ENCODE assay signal across 14 mouse cellular contexts in genomic region chr7:121075416-121075815, GRCm38 (mm10). TPM values are rescaled to one million over a fixed set of nuclear protein-coding genes. Genes with fewer than 3 reads are reported as not detected.
DNase-seq lines count a peak whose midpoint lies in the region; ATAC-seq and TF ChIP-seq lines count a peak whose summit lies in the region.
"Had no signal": no experiment of that assay in that cellular context is flagged by ENCODE, and none has a peak within 500 bp of the region (broad histone marks: within the 10 kb centered on the region; RNA-seq: fewer than 3 reads in every experiment).

No protein-coding gene starts in this region.

- TF ChIP-seq CTCF in lung, postnatal 0 days (IDR thresholded peaks at IDR 0.05) = no peak
- no peak for TF ChIP-seq CTCF in stomach, postnatal 0 days (IDR thresholded peaks at IDR 0.05; ENCODE audit: low read depth)

- 68% methylated on average over 5 of the region's 5 CpGs for WGBS in heart, embryonic 12.5 days
- 58% methylated on average over 5 of the region's 5 CpGs for WGBS in lung, postnatal 0 days
- WGBS in stomach, postnatal 0 days = 66% methylated on average over 5 of the region's 5 CpGs

- no peak overlapping the region for H3K9ac ChIP-seq in heart, embryonic 12.5 days
- no peak overlapping the region for H3K9ac ChIP-seq in lung, postnatal 0 days (replicated peaks; ENCODE audit: low read depth)
- no peak overlapping the region for H3K9ac ChIP-seq in stomach, postnatal 0 days (ENCODE audit: low read length)
- H3K9ac ChIP-seq: forebrain, embryonic 15.5 days had no signal

- H3K4me3 ChIP-seq in heart, embryonic 12.5 days = no peak overlapping the region
- H3K4me3 ChIP-seq in lung, postnatal 0 days (ENCODE audit: low read depth, low read length) = no peak overlapping the region
- no peak overlapping the region for H3K4me3 ChIP-seq in stomach, postnatal 0 days (ENCODE audit: low read depth, low read length)
- H3K4me3 ChIP-seq: forebrain, embryonic 15.5 days had no signal

- no peak for DNase-seq in heart, postnatal 25 days (ENCODE audit: low spot score)
- DNase-seq in lung, postnatal 0 days (ENCODE audit: low spot score) = no peak
- DNase-seq in lung, postnatal 10 days = no peak
- DNase-seq in cerebellum, postnatal 25 days = peak; percentile 40 to 69
- no peak for DNase-seq in stomach, postnatal 0 days (ENCODE audit: low spot score)
- no peak for DNase-seq in right cerebral cortex, adult 2 months (ENCODE audit: low spot score in 2 of 2)
- no peak for DNase-seq in Muller cell, postnatal 12 days (ENCODE audit: inconsistent ontology term)
- DNase-seq: gastrocnemius, postnatal 14 days; left cerebral cortex, postnatal 4 days; thymus, postnatal 25 days had no signal

- intact Hi-C loops in heart, postnatal 25 days (cut with DNase I) = no loop called here

- H3K27me3 ChIP-seq in heart, embryonic 12.5 days (replicated peaks) = no peaks in the 10 kb centered on the region; the same call in 1 of the 2 replicates
- H3K27me3 ChIP-seq in lung, postnatal 0 days (replicated peaks; ENCODE audit: insufficient read depth, low read length) = no peaks in the 10 kb centered on the region
- no peaks in the 10 kb centered on the region for H3K27me3 ChIP-seq in stomach, postnatal 0 days (ENCODE audit: control insufficient read depth, insufficient read depth, low read length)
- H3K27me3 ChIP-seq: forebrain, embryonic 15.5 days had no signal

- no peak overlapping the region for H3K4me2 ChIP-seq in heart, embryonic 12.5 days
- 0 out of 2 replicates have a peak overlapping the region, but pooled peaks have one; percentile 25 for H3K4me2 ChIP-seq in lung, postnatal 0 days (replicated peaks; ENCODE audit: low read depth, low read length)
- no peak overlapping the region for H3K4me2 ChIP-seq in stomach, postnatal 0 days (replicated peaks; ENCODE audit: low read depth)
- H3K4me2 ChIP-seq: forebrain, embryonic 15.5 days had no signal

- H3K4me1 ChIP-seq in heart, embryonic 12.5 days (replicated peaks) = peaks cover 24% of the 10 kb centered on the region
- no peaks in the 10 kb centered on the region; the same call in 1 of the 2 replicates for H3K4me1 ChIP-seq in lung, postnatal 0 days (ENCODE audit: insufficient read depth, low read depth, low read length)
- H3K4me1 ChIP-seq in stomach, postnatal 0 days (replicated peaks; ENCODE audit: control insufficient read depth, insufficient read depth) = no peaks in the 10 kb centered on the region

- peak overlapping the region; percentile 45 for H3K27ac ChIP-seq in heart, embryonic 12.5 days (ENCODE audit: poor library complexity, severe bottlenecking)
- peak overlapping the region; percentile 59; the same call in 1 of the 2 replicates for H3K27ac ChIP-seq in lung, postnatal 0 days (ENCODE audit: low read length)
- H3K27ac ChIP-seq in stomach, postnatal 0 days (replicated peaks) = peak overlapping the region; percentile 56; the same call in 1 of the 2 replicates
- H3K27ac ChIP-seq: forebrain, embryonic 15.5 days; hindbrain, postnatal 0 days had no signal

- ATAC-seq in heart, embryonic 12.5 days (ENCODE audit: insufficient number of reproducible peaks, low FRiP score) = no peak
- ATAC-seq in lung, postnatal 0 days = no peak
- ATAC-seq in stomach, postnatal 0 days (ENCODE audit: low FRiP score, low TSS enrichment) = no peak
- ATAC-seq: forebrain, embryonic 15.5 days; hindbrain, postnatal 0 days had no signal

- peaks cover 45% of the 10 kb centered on the region for H3K36me3 ChIP-seq in heart, embryonic 12.5 days
- H3K36me3 ChIP-seq in lung, postnatal 0 days (ENCODE audit: insufficient read depth, low read length) = peaks cover 5% of the 10 kb centered on the region; the same call in 1 of the 2 replicates
- H3K36me3 ChIP-seq in stomach, postnatal 0 days (ENCODE audit: control insufficient read depth, insufficient read depth, low read length) = peaks cover 10% of the 10 kb centered on the region

- peaks cover 2% of the 10 kb centered on the region; the same call in 1 of the 2 replicates for H3K9me3 ChIP-seq in heart, embryonic 12.5 days (replicated peaks)
- no peaks in the 10 kb centered on the region for H3K9me3 ChIP-seq in lung, postnatal 0 days (ENCODE audit: low read length)
- H3K9me3 ChIP-seq in stomach, postnatal 0 days (ENCODE audit: control insufficient read depth, low read length) = no peaks in the 10 kb centered on the region

- no peak for TF ChIP-seq EP300 in lung, postnatal 0 days (IDR thresholded peaks at IDR 0.05)
- no peak for TF ChIP-seq EP300 in stomach, postnatal 0 days (optimal IDR thresholded peaks at IDR 0.05)

RNA-seq across cellular contexts. Expression of gene Igsf6, which starts 1.0 kb away (rescaled TPM):
- polyA plus RNA-seq in heart, embryonic 12.5 days (2016; fragmentation: Nextera tagmentation; extraction: Ambion mirVana) = 0.50 and 1.0 TPM in 2 replicates
- 1 to 10 TPM; 1.7 TPM for total RNA-seq in heart, postnatal 25 days (2021)
- 5.5 TPM in 2 replicates for polyA plus RNA-seq in lung, postnatal 0 days (2015; fragmentation: Nextera tagmentation; extraction: Ambion mirVana)
- polyA plus RNA-seq in stomach, postnatal 0 days (2015; fragmentation: Nextera tagmentation; extraction: Ambion mirVana) = 1.8 TPM in 2 replicates
- total RNA-seq: hindbrain, postnatal 0 days had no signal

RNA-seq across cellular contexts. Expression of gene Otoa, which starts 6.0 kb away (rescaled TPM):
- 0.26 TPM in 1 of 2 replicates, not detected in the other for polyA plus RNA-seq in heart, embryonic 12.5 days (2016; fragmentation: Nextera tagmentation; extraction: Ambion mirVana)
- under 1 TPM; 0.14 to 0.21 TPM for total RNA-seq in heart, postnatal 25 days (2021)
- polyA plus RNA-seq in lung, postnatal 0 days (2015; fragmentation: Nextera tagmentation; extraction: Ambion mirVana) = 0.04 TPM in 2 replicates
- polyA plus RNA-seq in stomach, postnatal 0 days (2015; fragmentation: Nextera tagmentation; extraction: Ambion mirVana) = 0.05 and 0.11 TPM in 2 replicates
- polyA plus RNA-seq: forebrain, embryonic 15.5 days; kidney, embryonic 14.5 days had no signal

RNA-seq across cellular contexts. Expression of gene Mettl9, which starts 41.2 kb away (rescaled TPM):
- polyA plus RNA-seq in heart, embryonic 12.5 days (2016; fragmentation: Nextera tagmentation; extraction: Ambion mirVana) = 116 TPM in 2 replicates
- 10 to 100 TPM; 77.5 to 80.5 TPM for total RNA-seq in heart, postnatal 25 days (2021)
- polyA plus RNA-seq in lung, postnatal 0 days (2015; fragmentation: Nextera tagmentation; extraction: Ambion mirVana) = 69.7 and 73.9 TPM in 2 replicates
- 82.1 and 85.2 TPM in 2 replicates for polyA plus RNA-seq in stomach, postnatal 0 days (2015; fragmentation: Nextera tagmentation; extraction: Ambion mirVana)

Comparison
In these comparisons a context has a peak if more than half of its experiments do, and no peak if none do; other contexts are left out.
1. DNase-seq: peak in cerebellum, postnatal 25 days (2 of 2); none in heart, postnatal 25 days (single experiment), lung, postnatal 0 days (single experiment), lung, postnatal 10 days (single experiment), stomach, postnatal 0 days (single experiment), right cerebral cortex, adult 2 months (0 of 2) and Muller cell, postnatal 12 days (single experiment).
2. Peak in every context shown above with its lines, with median percentiles within 50 percentile points of each other: H3K27ac ChIP-seq.